Mouse (Mus musculus) liver, adult 2 months (tissue): ENCODE data around the gene Mocs3.

Source experiments
- CTCF ChIP-seq: fragments of 200-500 bp; IDR thresholded peaks from 2 replicates; pipeline ENCODE4 v1.5.1; 2011; ENCODE audit warnings: low read depth, low read length, control low read depth
- POLR2A ChIP-seq: fragments of 200-500 bp; IDR thresholded peaks from 2 replicates; pipeline ENCODE4 v1.6.1; 2011; ENCODE audit warnings: low read length, control low read depth; ENCODE audit not compliant: insufficient read depth; ENCODE audit errors: extremely low read depth

GRCm38 (mm10) chr2:168245571-168245970 lies 15.1 kb downstream of the Mocs3 start:
- no peak for TF ChIP-seq POLR2A
- TF ChIP-seq CTCF, result no peak
